ENCODE assay signal across 12 mouse cellular contexts in genomic region chr9:43122379-43122778, GRCm38 (mm10). TPM values are rescaled to one million over a fixed set of nuclear protein-coding genes. Genes with fewer than 3 reads are reported as not detected.
A peak's percentile ranks its signal among the peaks of the same experiment; 100 is the strongest.
DNase-seq lines count a peak whose midpoint lies in the region; ATAC-seq and TF ChIP-seq lines count a peak whose summit lies in the region.
"Had no signal": no experiment of that assay in that cellular context is flagged by ENCODE, and none has a peak within 500 bp of the region (broad histone marks: within the 10 kb centered on the region; RNA-seq: fewer than 3 reads in every experiment).

No protein-coding gene starts in this region.

- ATAC-seq in kidney, postnatal 0 days (replicated peaks; ENCODE audit: low FRiP score, low read depth): no peak

- H3K36me3 ChIP-seq in kidney, postnatal 0 days (ENCODE audit: insufficient read depth, low read length): no peaks in the 10 kb centered on the region
- H3K36me3 ChIP-seq: embryonic facial prominence, embryonic 10.5 days had no signal

- no peaks in the 10 kb centered on the region for H3K4me1 ChIP-seq in kidney, postnatal 0 days (replicated peaks; ENCODE audit: insufficient read depth, low read length)
- H3K4me1 ChIP-seq: embryonic facial prominence, embryonic 10.5 days had no signal

- peak; percentile 45 for TF ChIP-seq CTCF in kidney, postnatal 0 days (IDR thresholded peaks at IDR 0.05; ENCODE audit: low read depth)

- no peak overlapping the region for H3K4me3 ChIP-seq in kidney, postnatal 0 days (replicated peaks; ENCODE audit: low read depth, low read length)
- H3K4me3 ChIP-seq: embryonic facial prominence, embryonic 10.5 days had no signal

- no peaks in the 10 kb centered on the region for H3K9me3 ChIP-seq in kidney, postnatal 0 days (replicated peaks; ENCODE audit: low read length)
- H3K9me3 ChIP-seq: embryonic facial prominence, embryonic 10.5 days had no signal

- WGBS in kidney, postnatal 0 days: 43% methylated on average over 1 of the region's 1 CpGs

- no peak overlapping the region for H3K4me2 ChIP-seq in kidney, postnatal 0 days (ENCODE audit: low read length)

- no peaks in the 10 kb centered on the region for H3K27me3 ChIP-seq in kidney, postnatal 0 days (ENCODE audit: insufficient read depth, low read length)

- no peak overlapping the region for H3K27ac ChIP-seq in kidney, postnatal 0 days
- H3K27ac ChIP-seq: embryonic facial prominence, embryonic 10.5 days; macrophage had no signal

- peak; percentile 39 to 57 for DNase-seq in adrenal gland, adult (ENCODE audit: inconsistent age in 2 of 2, low spot score in 1 of 2)
- DNase-seq in adrenal gland, adult 2 months: no peak
- DNase-seq in kidney, postnatal 0 days (ENCODE audit: low spot score): no peak
- no peak for DNase-seq in kidney, adult 18-20 months
- peak; percentile 53 for DNase-seq in testis, postnatal 10 days (ENCODE audit: low spot score)
- DNase-seq in testis, postnatal 14 days (ENCODE audit: low spot score): no peak
- DNase-seq in thymus, postnatal 25 days: no peak
- no peak for DNase-seq in right cerebral cortex, adult 18-20 months
- DNase-seq: gastrocnemius, postnatal 36 days; heart, postnatal 36 days had no signal

- H3K9ac ChIP-seq in kidney, postnatal 0 days (ENCODE audit: low read depth, low read length): no peak overlapping the region

RNA-seq across cellular contexts. Expression of gene Tmem136, which starts 6.0 kb away (rescaled TPM):
- 10 to 100 TPM in 1 of 2 experiments, 1 to 10 TPM in 1; 3.3 to 11.0 TPM for total RNA-seq in adrenal gland, adult 2 months (2021)
- 5.2 and 5.8 TPM in 2 replicates for polyA plus RNA-seq in adrenal gland, adult 2 months (2012; rRNA removed)
- polyA plus RNA-seq in kidney, postnatal 0 days (2015; fragmentation: Nextera tagmentation; extraction: Ambion mirVana): 9.3 and 10.6 TPM in 2 replicates
- polyA plus RNA-seq: macrophage had no signal

RNA-seq across cellular contexts. Expression of gene Arhgef12, which starts 15.3 kb away (rescaled TPM):
- total RNA-seq in adrenal gland, adult 2 months (2021): 100 to 1,000 TPM; 119 to 126 TPM
- 21.3 and 25.2 TPM in 2 replicates for polyA plus RNA-seq in adrenal gland, adult 2 months (2012; rRNA removed)
- polyA plus RNA-seq in kidney, postnatal 0 days (2015; fragmentation: Nextera tagmentation; extraction: Ambion mirVana): 11.2 and 11.4 TPM in 2 replicates

Comparison
In these comparisons a context has a peak if more than half of its experiments do, and no peak if none do; other contexts are left out.
1. DNase-seq: peak in adrenal gland, adult (2 of 2) and testis, postnatal 10 days (single experiment); none in adrenal gland, adult 2 months (single experiment), kidney, postnatal 0 days (single experiment), kidney, adult 18-20 months (single experiment), testis, postnatal 14 days (single experiment), thymus, postnatal 25 days (single experiment) and right cerebral cortex, adult 18-20 months (single experiment).